Mouse (Mus musculus) hindbrain, embryonic 13.5 days (tissue): Measurements from ENCODE around the gene Cryga. TPM values are rescaled to one million over a fixed set of nuclear protein-coding genes. Genes with fewer than 3 reads are reported as not detected.

ENCODE experiments used
- ATAC-seq: fragments of 200-750 bp; cut with Nextera tagmentation; 2 replicates; pipeline ENCODE4 v1.8.0; 2017; ENCODE audit warnings: moderate TSS enrichment; ENCODE audit not compliant: low FRiP score
- H3K27ac ChIP-seq: fragments of 300-500 bp; sonication (generic); 2 replicates; pipeline ENCODE4 v1.5.1; 2015; ENCODE audit warnings: inconsistent platforms, mild to moderate bottlenecking, moderate library complexity
- H3K27me3 ChIP-seq: fragments of 300-500 bp; sonication (generic); 2 replicates; pipeline ENCODE4 v1.6.1; 2015; ENCODE audit warnings: mild to moderate bottlenecking, inconsistent platforms
- H3K36me3 ChIP-seq: fragments of 300-500 bp; sonication (generic); 2 replicates; pipeline ENCODE4 v1.6.1; 2015; ENCODE audit warnings: mild to moderate bottlenecking, inconsistent platforms
- H3K4me1 ChIP-seq: fragments of 300-500 bp; sonication (generic); replicated peaks from 2 replicates; pipeline ENCODE4 v1.6.1; 2015; ENCODE audit warnings: inconsistent platforms
- H3K4me2 ChIP-seq: fragments of 300-500 bp; sonication (generic); 2 replicates; pipeline ENCODE4 v1.6.1; 2015; ENCODE audit warnings: inconsistent platforms, mild to moderate bottlenecking, moderate library complexity
- H3K4me3 ChIP-seq: fragments of 300-500 bp; sonication (generic); 2 replicates; pipeline ENCODE4 v1.5.1; 2015; ENCODE audit warnings: mild to moderate bottlenecking, inconsistent platforms
- H3K9ac ChIP-seq: fragments of 300-500 bp; sonication (generic); 2 replicates; pipeline ENCODE4 v1.6.1; 2015; ENCODE audit warnings: mild to moderate bottlenecking, inconsistent platforms
- H3K9me3 ChIP-seq: fragments of 300-500 bp; sonication (generic); 2 replicates; pipeline ENCODE4 v1.6.1; 2016; ENCODE audit warnings: inconsistent platforms
- WGBS: fragments of 180-500 bp; shearing (Covaris S2); methylation state at CpG from one replicate; pipeline ENCODE4 v1.1.7; 2015; 5-methylcytosine and 5-hydroxymethylcytosine counted together
- polyA plus RNA-seq: library from polyadenylated mRNA; unstranded; fragments of >200 nt; fragmentation: Nextera tagmentation; extraction: Ambion mirVana; gene quantifications from 2 replicates; pipeline ENCODE4 v1.2.1, GENCODE M21; 2015

The Cryga gene
- polyA plus RNA-seq: not detected in 2 replicates

GRCm38 (mm10) chr1:65103273-65103672 lies at the start of gene Cryga:
Cryga (minus strand) TSS chr1:65103373.
- Histone ChIP-seq H3K27me3 (no peaks in the 10 kb centered on the region), H3K36me3 (no peaks in the 10 kb centered on the region), H3K9me3 (no peaks in the 10 kb centered on the region), H3K4me2 (no peak within 1 kb of the TSS), H3K27ac (no peak within 1 kb of the TSS), H3K4me3 (no peak within 1 kb of the TSS), H3K4me1 (no peaks in the 10 kb centered on the region), H3K9ac (no peak within 1 kb of the TSS)
- WGBS: 82% methylated on average over 11 of the region's 11 CpGs
- no peak for ATAC-seq

GRCm38 (mm10) chr1:65147971-65148370 lies 44.8 kb upstream of the Cryga start:
- H3K27me3 ChIP-seq: no peaks in the 10 kb centered on the region
- H3K4me2 ChIP-seq: no peak overlapping the region
- ATAC-seq: no peak
- H3K9me3 ChIP-seq: no peaks in the 10 kb centered on the region
- no peak overlapping the region for H3K9ac ChIP-seq
- no peak overlapping the region for H3K27ac ChIP-seq
- H3K4me3 ChIP-seq: no peak overlapping the region
- no peaks in the 10 kb centered on the region for H3K36me3 ChIP-seq
- 83% methylated on average over 3 of the region's 3 CpGs for WGBS
- no peaks in the 10 kb centered on the region for H3K4me1 ChIP-seq

DNA sequence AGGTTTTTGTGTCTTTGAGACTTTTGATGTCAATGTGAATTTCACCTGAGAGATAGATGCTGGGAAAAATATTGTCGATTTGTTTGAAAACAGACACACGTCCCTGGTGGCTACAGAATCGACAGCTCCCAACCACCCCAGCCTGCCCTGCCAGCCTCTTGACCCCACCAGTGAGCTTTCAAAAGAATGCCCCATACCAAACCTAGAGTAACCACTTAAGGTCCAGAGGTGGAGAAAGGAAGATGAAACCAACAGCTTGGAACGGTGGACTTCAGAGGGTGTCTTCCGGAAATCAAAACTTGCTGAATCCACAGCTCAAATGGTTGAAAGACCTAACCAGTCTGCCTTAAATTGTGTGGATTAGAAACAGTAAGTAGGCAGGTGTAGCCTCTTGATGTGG lies 44.2 kb upstream of the Cryga start:
- no peak for ATAC-seq
- no peak overlapping the region for H3K4me3 ChIP-seq
- WGBS: 91% methylated on average over 5 of the region's 5 CpGs
- H3K9me3 ChIP-seq: no peaks in the 10 kb centered on the region
- H3K9ac ChIP-seq: no peak overlapping the region
- no peaks in the 10 kb centered on the region for H3K27me3 ChIP-seq
- no peak overlapping the region for H3K4me2 ChIP-seq
- no peak overlapping the region for H3K27ac ChIP-seq
- H3K4me1 ChIP-seq: no peaks in the 10 kb centered on the region
- no peaks in the 10 kb centered on the region for H3K36me3 ChIP-seq

- Histone ChIP-seq H3K27ac (no peak overlapping the region), H3K27me3 (no peaks in the 10 kb centered on the region), H3K4me2 (no peak overlapping the region), H3K9me3 (no peaks in the 10 kb centered on the region), H3K4me3 (no peak overlapping the region), H3K9ac (no peak overlapping the region), H3K4me1 (no peaks in the 10 kb centered on the region), H3K36me3 (no peaks in the 10 kb centered on the region)
- ATAC-seq: no peak
- WGBS: 70% methylated on average over 2 of the region's 2 CpGs
Measured at GRCm38 (mm10) chr1:65146601-65147000, 43.4 kb upstream of the Cryga start.

DNA sequence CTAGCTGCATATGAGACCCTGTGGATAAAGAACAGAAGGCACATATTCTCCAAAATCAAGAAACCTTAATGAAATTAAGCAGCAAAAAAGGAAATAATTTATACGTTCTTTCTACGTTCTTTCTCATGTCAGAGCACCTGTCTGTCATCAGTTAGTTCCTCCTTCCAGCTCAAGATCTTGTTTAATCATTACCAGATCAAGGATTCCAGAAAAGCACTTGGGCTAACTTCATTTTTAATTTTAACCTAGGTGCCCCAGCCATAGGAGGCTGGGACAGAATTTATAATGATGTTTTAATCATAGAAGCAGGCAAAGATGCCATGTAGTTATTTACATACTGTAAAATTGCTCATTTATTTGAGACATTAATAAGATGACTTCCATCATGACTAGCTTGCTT lies 41.6 kb upstream of the Cryga start:
- Histone ChIP-seq H3K36me3 (no peaks in the 10 kb centered on the region), H3K4me1 (no peaks in the 10 kb centered on the region), H3K4me2 (no peak overlapping the region), H3K27ac (no peak overlapping the region), H3K9ac (no peak overlapping the region), H3K4me3 (no peak overlapping the region), H3K27me3 (no peaks in the 10 kb centered on the region), H3K9me3 (no peaks in the 10 kb centered on the region)
- no peak for ATAC-seq
- 93% methylated on average over 2 of the region's 2 CpGs for WGBS

DNA sequence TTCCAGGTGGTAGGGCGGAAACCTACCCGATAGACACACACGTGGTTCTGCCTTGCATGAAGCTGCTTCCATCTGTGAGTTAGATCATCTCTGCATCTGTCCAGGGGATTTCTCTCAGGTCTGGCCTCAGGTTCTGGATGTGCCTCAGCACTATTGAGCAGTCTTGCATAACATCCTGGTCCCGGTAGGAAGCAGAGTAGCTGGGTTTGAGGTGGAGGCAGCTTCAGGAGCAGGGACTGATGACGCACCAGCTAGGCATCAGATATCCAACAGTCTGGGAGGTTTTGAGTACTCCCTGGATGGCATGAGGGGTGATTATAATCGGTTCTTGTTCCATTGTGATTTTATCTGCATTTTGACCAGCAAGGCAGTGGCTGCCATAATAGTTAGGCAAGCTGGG lies 34.4 kb upstream of the Cryga start:
- Histone ChIP-seq H3K4me3 (no peak overlapping the region), H3K36me3 (no peaks in the 10 kb centered on the region), H3K27ac (no peak overlapping the region), H3K9me3 (no peaks in the 10 kb centered on the region), H3K4me1 (no peaks in the 10 kb centered on the region), H3K9ac (no peak overlapping the region), H3K4me2 (no peak overlapping the region), H3K27me3 (no peaks in the 10 kb centered on the region)
- 90% methylated on average over 6 of the region's 6 CpGs for WGBS
- ATAC-seq: no peak

DNA sequence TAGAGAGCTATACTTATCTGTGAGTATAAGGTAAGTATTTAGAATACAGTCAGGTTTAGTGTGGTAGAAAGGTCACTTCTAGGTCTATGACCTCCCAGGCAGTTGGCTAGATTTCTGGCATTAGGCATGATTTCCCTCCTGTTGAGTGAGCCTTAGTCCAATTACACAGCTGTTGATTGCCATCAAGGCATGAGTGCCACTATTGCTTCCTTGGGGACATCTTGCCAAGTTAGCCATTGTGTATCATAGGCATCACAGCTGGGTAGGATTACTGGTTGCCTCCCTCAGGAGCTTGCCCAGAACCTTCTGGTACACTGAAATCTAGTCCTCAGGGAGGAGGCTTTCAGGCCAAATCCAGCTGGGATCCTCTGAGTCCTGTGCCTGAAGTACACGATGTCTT lies 29.7 kb upstream of the Cryga start:
- Histone ChIP-seq H3K27me3 (no peaks in the 10 kb centered on the region), H3K4me1 (no peaks in the 10 kb centered on the region), H3K9me3 (no peaks in the 10 kb centered on the region), H3K9ac (no peak overlapping the region), H3K36me3 (no peaks in the 10 kb centered on the region), H3K27ac (no peak overlapping the region), H3K4me3 (no peak overlapping the region), H3K4me2 (no peak overlapping the region)
- WGBS: 83% methylated on average over 1 of the region's 1 CpGs
- no peak for ATAC-seq

GRCm38 (mm10) chr1:65131671-65132070 lies 28.5 kb upstream of the Cryga start:
- ATAC-seq: no peak
- 94% methylated on average over 1 of the region's 1 CpGs for WGBS
- H3K4me2 ChIP-seq: no peak overlapping the region
- no peaks in the 10 kb centered on the region for H3K9me3 ChIP-seq
- no peaks in the 10 kb centered on the region for H3K36me3 ChIP-seq
- H3K4me3 ChIP-seq: no peak overlapping the region
- H3K4me1 ChIP-seq: no peaks in the 10 kb centered on the region
- H3K9ac ChIP-seq: no peak overlapping the region
- H3K27me3 ChIP-seq: no peaks in the 10 kb centered on the region
- no peak overlapping the region for H3K27ac ChIP-seq

DNA sequence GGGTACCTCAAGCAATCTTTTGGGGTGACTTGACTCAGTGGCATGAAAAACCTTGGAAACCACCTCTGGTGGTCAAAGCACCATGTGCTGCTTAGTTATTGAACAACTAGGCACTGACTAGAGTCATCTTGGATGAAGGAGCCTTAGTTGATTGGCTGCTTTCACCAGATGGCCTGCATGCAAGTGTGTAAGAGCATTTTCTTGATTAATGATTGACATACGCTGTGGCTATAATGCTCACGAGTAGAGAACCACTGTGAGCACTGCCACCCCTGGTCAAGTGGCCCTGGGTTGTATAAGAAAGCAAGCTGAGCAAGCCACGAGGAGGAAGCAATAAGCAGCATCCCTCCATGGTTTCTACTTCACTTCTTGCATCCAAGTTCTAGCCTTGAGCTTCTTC lies 27.1 kb upstream of the Cryga start:
- Histone ChIP-seq H3K36me3 (no peaks in the 10 kb centered on the region), H3K27me3 (no peaks in the 10 kb centered on the region), H3K4me3 (no peak overlapping the region), H3K27ac (no peak overlapping the region), H3K4me2 (no peak overlapping the region), H3K4me1 (no peaks in the 10 kb centered on the region), H3K9ac (no peak overlapping the region), H3K9me3 (no peaks in the 10 kb centered on the region)
- no peak for ATAC-seq
- 80% methylated on average over 3 of the region's 3 CpGs for WGBS

- Histone ChIP-seq H3K4me1 (no peaks in the 10 kb centered on the region), H3K9ac (no peak overlapping the region), H3K27ac (no peak overlapping the region), H3K36me3 (no peaks in the 10 kb centered on the region), H3K9me3 (no peaks in the 10 kb centered on the region), H3K27me3 (no peaks in the 10 kb centered on the region), H3K4me2 (no peak overlapping the region), H3K4me3 (no peak overlapping the region)
- WGBS: 82% methylated on average over 3 of the region's 3 CpGs
- ATAC-seq: no peak
Measured at GRCm38 (mm10) chr1:65129634-65130180, 26.5 kb upstream of the Cryga start.

GRCm38 (mm10) chr1:65122574-65123372 lies 19.6 kb upstream of the Cryga start, which contains the start of gene D630023F18Rik:
D630023F18Rik (minus strand) TSS chr1:65123214.
- no peaks in the 10 kb centered on the region for H3K4me1 ChIP-seq
- no peaks in the 10 kb centered on the region for H3K9me3 ChIP-seq
- no peak within 1 kb of the TSS for H3K27ac ChIP-seq
- H3K27me3 ChIP-seq: no peaks in the 10 kb centered on the region
- ATAC-seq: no peak
- H3K4me2 ChIP-seq: peak within 1 kb of the TSS; percentile 50
- no peaks in the 10 kb centered on the region for H3K36me3 ChIP-seq
- H3K9ac ChIP-seq: no peak within 1 kb of the TSS; the same call in 1 of the 2 replicates
- 31% methylated on average over 9 of the region's 9 CpGs for WGBS
- H3K4me3 ChIP-seq: peak within 1 kb of the TSS; percentile 26; the same call in 1 of the 2 replicates

DNA sequence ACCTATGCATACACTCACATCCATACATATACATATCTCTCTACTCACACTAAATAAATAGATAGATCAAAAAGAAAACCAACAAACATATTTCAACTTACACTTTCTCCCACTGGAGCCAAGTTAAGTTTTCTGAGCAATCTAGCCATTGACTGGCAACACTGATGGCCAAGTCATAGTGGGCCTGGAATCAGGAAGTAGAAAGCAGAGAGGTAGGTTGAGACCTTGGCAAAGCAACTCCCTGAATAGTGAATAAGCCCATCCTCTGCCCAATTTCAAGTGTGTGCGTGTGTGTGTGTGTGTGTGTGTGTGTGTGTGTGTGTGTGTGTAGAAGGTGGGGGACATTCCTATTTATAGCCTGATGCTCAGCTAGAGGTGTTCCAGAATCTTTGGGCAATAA lies 16.3 kb upstream of the Cryga start, which contains the start of gene Gm28845:
Gm28845 (minus strand) TSS at position 121 of the 400 bp plus-strand sequence.
- WGBS: 78% methylated on average over 1 of the region's 1 CpGs
- no peak for ATAC-seq

More for the DNA sequence above, 16.3 kb upstream of the Cryga start, which contains the start of gene Gm28845:
- Histone ChIP-seq H3K9me3 (no peaks in the 10 kb centered on the region), H3K27ac (no peak within 1 kb of the TSS), H3K27me3 (no peaks in the 10 kb centered on the region), H3K36me3 (no peaks in the 10 kb centered on the region), H3K4me2 (no peak within 1 kb of the TSS), H3K4me3 (no peak within 1 kb of the TSS), H3K9ac (no peak within 1 kb of the TSS), H3K4me1 (no peaks in the 10 kb centered on the region)
